Mouse (Mus musculus) urinary bladder, postnatal 14 days (tissue): Measurements from ENCODE around the gene Avp.

Experiments used
- DNase-seq: peaks from one replicate; pipeline ENCODE4 v3.0.0; 2021; ENCODE audit warnings: low spot score

The Avp gene

DNA sequence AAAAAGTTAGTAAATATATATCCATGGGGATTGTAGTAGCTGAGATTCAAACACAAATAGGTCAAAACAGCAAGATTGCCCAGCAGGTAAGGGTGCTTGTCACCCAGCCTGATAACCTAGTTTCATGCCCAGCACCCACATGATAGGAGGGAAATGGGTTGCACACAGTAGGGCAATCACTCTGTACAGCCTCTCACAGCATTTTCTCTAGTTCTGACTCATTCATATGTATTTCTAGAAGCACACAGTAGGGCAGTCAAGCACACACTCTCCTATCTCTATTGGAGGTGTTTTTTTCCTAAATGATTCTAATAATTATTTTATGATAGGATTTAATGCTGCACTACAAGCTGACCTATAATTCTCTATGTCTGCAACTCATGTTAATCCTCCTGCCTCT is 12.4 kb downstream of the Avp start:
- no peak for DNase-seq

DNA sequence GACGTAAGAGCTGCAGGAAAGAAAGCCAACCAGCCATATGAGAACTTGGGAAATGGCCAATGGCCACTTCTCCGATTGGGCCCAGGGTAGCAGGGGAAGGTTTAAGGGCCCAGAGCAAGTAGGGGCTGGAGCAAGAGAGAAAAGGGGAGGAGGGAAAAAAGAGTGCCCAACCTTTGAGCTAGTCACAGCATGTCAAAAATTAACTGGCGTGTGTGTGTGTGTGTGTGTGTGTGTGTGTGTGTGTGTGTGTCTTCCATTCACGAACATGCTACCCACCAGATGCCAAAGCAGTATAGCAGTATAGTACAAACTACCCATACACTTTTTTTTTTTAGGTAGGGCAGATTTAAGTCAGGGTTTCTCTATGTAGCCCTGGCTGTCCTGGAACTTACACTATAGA is 13.4 kb downstream of the Avp start:
- no peak for DNase-seq

DNA sequence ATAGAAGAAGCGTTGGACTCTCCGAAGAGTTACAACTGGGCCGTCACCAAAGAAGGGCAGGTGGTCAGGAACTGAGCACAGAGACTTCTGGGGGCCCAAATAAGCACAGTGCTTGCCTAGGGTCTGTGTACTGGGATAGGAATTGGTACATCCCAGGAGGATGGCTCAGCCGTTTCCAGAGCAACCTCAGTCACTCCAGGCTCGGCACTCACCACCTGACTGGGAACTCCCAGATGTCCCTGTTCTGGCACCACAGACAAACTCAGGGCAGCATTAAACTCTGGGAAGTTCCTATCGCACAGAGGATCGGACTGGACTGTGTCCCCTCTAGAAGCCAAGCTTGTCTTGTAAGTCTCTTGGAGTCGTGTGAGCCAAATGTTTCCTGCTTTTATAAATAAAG is 17.4 kb downstream of the Avp start:
- no peak for DNase-seq

DNA sequence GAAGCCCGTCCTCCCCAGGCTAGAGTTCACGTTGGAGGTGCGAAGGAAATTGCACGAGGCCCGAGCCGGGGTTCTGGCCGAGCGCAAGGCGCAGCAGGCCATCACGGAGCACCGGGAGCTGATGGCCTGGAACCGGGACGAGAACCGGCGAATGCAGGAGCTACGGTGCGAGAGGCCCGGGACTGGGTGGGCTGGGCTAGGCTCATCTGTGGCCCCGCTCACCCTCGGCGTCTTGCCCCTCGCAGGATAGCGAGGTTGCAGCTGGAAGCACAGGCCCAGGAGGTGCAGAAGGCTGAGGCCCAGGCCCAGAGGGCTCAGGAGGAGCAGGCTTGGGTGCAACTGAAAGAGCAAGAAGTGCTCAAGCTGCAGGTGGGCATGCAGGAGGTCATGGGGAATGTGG is 18.3 kb downstream of the Avp start:
- DNase-seq, result no peak

DNA sequence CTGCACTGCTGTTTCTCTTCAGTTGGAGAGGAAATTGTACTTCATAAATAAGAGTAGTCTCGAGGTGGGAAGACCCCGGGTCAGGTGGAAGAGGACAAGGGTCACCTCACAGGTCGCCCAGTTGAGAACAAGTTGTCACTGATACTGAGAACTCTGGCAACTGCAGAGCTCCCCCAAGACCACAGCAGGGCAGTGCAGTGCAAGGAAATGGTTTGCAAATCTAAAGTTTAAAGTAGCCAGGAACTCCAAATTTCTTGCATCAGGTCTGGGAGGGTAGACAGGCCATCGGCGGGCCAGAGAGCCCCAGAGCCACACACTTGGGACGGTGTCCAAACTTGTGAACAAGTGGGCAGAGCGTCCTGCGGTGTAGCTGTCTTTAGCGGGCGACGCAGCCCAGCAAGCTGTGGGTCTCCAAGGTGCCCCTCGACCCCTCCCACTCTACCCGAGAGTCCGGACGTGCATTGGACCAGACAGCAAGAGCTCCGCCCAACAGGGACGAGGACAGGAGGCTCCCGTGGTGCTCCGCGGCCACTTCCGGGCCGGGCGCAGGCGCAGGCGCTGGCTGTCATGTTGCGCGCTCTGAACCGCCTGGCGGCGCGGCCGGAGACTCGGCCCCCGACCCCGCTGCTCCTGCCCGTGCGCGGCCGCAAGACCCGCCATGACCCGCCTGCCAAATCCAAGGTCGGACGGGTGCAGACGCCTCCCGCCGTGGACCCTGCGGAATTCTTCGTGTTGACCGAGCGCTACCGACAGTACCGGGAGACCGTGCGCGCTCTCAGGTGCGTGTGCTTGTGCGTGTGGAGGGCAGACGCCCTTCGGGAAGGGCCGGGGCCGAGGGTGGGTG is 18.9 kb downstream of the Avp start, which contains the start of gene Mrps26:
Mrps26 (plus strand) TSS at position 531 of the 844 bp plus-strand sequence.
- peak; percentile 93 for DNase-seq

DNA sequence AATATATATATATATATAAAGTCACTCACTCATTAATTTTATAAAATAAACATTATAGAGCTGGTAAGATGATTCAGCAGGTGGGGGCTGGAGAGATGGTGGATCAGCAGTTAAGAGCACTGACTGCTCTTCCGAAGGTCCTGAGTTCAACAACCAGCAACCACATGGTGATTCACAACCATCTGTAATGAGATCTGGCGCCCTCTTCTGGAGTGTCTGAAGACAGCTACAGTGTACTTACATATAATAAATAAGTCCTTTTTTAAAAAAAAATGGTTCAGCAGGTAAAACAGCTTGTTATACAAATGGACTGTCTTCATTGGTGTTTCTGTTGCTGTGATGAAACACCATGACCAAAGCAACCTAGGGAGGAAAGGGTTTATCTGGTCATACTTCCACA is 24.3 kb downstream of the Avp start:
- DNase-seq, result no peak

DNA sequence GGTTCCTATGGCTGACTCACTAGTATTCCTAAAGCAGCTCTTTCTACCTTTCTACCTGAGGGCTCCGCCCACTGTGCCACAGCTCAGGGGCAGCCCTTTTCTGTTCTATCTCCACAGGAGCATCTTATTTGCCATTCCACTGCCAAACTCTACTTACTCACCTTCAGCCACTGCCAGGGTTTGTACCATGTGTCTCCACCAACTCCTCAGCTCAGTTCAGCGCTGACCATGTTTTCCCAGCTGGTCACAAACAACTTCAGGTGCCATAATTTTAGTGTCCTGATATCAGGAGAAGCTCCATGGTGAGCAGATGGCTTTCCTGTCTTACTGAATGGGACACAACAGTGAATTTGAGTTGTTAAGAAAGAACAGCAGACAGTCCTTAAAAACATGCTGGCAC is 24.9 kb downstream of the Avp start:
- no peak for DNase-seq

DNA sequence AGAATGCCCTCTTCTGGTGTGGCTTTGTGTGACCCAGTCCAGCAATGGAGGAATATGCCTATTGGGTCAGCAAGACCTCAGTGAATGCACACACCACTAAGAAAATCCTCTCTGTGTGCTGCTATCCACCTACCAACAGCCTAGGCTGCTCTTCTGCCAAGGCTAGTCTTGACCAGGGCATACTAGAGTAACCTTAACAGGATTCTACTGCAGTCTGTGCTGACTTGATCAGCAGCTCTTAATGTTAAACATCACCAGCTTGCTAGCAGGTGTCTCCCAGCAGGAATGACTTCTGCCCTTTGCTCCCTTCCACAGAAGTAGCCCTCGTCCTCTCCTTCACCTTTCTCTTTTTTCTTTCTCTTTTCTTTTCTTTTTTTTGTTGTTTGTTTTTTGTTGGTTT is 26.1 kb downstream of the Avp start:
- no peak for DNase-seq

DNA sequence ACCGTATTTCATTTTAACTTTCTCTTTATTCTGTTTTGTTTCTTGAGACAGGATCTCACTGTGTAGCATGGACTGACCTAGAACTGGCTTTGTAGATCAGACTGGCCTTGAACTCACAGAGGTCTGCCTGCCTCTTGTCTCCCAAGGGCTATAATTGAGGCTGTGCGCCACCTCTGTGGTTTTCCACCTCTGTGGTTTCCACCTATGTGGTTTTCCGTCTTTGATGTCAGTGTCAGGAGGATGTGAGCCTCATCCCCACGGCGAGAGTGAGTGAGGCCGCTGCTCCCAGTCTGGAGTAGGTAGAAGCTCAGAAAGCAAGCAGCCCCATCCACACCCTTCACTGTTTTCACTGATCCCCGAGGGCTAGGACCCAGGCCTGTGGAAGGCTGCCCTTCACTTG is 27.5 kb downstream of the Avp start:
- no peak for DNase-seq

DNA sequence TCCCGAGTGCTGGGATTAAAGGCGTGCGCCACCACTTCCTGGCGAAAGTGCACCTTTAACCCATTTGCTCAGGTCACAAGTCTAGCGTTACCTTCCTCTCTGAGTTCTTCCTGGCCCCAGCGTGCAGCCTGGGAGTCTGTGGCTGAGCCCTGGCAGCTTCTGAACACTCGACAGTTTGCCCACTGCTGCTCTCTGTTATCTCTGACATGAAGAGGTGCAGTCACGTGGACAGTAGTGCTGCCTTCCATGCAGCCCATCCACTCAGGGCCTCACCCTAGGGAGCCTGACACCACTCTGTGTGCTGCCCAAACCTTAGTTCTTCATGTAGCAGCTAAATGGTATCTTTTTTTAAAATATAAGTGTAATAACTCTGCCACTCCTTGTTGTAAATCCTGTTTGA is 35.4 kb downstream of the Avp start:
- DNase-seq, result no peak

DNA sequence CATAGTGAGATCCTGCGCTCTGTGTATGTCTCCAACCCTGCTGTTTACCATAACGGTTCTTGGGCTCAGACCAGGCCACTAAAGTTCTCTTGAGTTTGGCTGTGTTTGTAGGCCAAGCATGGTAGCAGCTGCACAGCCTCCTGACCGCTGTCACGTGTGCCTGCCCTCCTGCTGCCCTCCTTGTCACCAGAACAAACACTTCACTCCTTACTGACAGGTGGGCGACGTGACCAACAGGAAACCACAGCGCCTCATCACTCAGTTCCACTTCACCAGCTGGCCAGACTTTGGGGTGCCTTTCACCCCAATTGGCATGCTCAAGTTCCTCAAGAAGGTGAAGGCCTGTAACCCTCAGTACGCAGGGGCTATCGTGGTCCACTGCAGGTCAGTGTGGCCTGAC is 42.1 kb downstream of the Avp start:
- DNase-seq, result no peak

DNA sequence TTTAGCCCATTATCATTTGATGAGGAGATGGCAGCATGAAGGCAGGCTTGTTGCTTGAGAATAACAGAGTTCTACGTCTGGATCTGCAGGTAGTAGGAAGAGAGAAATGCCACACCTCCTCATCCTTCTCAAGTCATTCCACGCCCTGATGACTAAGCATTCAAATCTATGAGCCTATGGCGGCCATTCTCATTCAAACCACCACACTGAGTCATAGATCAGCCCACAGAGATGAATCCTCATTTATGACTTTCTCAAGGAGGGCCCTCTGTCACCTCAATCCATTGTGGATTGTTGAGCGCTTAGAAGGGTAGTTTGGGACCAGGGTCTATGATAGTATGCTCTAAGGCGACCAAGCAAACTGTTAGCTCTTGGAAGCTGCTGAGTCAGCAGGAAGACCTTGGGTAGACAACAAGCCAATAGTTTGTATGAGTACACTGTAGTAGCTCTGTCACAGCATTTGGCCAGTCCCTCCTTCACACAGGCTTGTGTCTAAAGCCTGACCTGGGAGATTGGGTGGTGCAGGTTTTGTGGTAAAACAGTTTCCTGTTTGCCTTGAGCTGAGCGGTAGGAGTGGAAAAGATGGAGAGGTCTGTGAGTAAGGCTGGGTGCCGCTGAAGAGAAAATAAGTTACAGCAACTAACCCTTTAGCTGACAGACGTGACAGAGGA is 43.3 kb downstream of the Avp start:
- no peak for DNase-seq

DNA sequence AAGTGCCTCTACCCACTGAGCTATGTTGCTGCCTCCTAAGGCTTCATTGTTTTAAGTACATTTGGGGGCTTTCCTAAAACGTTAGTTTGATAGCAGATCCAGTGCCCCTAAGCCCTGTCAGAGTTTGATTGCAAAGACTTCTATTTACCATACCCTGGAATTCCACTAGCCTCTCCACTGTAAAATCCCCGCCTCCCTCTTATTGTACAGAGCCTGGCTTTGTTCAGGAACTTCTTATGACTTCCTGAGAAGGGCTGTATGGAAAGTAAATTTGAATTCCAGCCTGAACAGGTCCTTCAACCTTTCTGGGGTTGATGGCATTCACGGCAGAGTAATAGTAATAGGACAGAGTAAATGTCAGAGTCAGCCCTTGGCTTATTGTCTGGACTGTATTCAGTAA is 45.5 kb downstream of the Avp start:
- no peak for DNase-seq

DNA sequence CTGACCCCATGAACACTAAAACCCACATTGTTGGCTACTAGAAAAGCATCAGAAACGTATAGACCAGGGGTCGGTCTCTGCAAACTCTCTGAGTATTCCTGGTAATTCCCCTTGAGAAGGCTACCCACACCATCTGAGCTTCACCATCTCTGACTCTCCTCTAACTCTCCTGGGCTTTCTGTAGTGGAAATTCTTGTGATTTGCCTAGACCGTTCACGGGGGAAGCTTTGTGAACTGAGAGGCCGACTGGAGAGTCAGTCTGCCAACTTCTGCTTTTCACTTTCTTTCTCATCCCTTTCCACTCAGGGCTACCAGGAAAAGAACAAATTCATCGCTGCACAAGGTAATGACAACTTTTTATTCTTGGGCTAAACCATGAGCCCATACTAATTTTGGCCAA is 47.3 kb downstream of the Avp start:
- DNase-seq, result no peak

DNA sequence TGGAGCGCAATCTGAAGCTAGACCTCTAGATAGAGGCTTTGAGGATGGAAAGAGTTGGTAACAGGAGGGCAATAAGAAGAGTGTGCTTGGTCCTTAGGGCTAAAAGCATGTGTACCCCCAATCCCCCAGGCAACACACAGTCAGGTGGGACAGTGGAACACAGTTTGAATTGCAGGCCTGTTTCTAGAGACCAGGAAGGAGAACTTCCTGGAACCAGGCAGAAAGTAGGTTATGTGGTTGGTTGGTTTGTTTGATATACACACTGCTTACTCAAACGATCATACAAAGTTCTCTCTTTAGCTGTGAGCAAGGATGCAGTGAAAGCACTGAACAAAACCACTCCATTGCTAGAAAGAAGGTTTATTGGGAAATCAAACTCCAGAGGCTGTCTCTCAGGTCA is 50.2 kb downstream of the Avp start:
- no peak for DNase-seq
